Mouse (Mus musculus) midbrain, embryonic 13.5 days (tissue): Measurements from ENCODE around the gene Trip11. TPM values are rescaled to one million over a fixed set of nuclear protein-coding genes. Genes with fewer than 3 reads are reported as not detected.

Experiments
- ATAC-seq: fragments of 200-750 bp; cut with Nextera tagmentation; 2 replicates; pipeline ENCODE4 v1.8.0; 2017; ENCODE audit warnings: mild to moderate bottlenecking, moderate TSS enrichment, moderate library complexity
- H3K27ac ChIP-seq: fragments of 300-500 bp; sonication (generic); 2 replicates; pipeline ENCODE4 v1.5.1; 2015; ENCODE audit warnings: inconsistent platforms, mild to moderate bottlenecking, moderate library complexity
- H3K27me3 ChIP-seq: fragments of 300-500 bp; sonication (generic); 2 replicates; pipeline ENCODE4 v1.6.1; 2015; ENCODE audit warnings: mild to moderate bottlenecking, inconsistent platforms
- H3K36me3 ChIP-seq: fragments of 300-500 bp; sonication (generic); 2 replicates; pipeline ENCODE4 v1.6.1; 2015; ENCODE audit warnings: mild to moderate bottlenecking, inconsistent platforms
- H3K4me1 ChIP-seq: fragments of 300-500 bp; sonication (generic); replicated peaks from 2 replicates; pipeline ENCODE4 v1.6.1; 2015; ENCODE audit warnings: inconsistent platforms
- H3K4me2 ChIP-seq: fragments of 300-500 bp; sonication (generic); replicated peaks from 2 replicates; pipeline ENCODE4 v1.6.1; 2015; ENCODE audit warnings: moderate library complexity, mild to moderate bottlenecking, inconsistent platforms
- H3K4me3 ChIP-seq: fragments of 300-500 bp; sonication (generic); replicated peaks from 2 replicates; pipeline ENCODE4 v1.5.1; 2015; ENCODE audit warnings: mild to moderate bottlenecking, inconsistent platforms
- H3K9ac ChIP-seq: fragments of 300-500 bp; sonication (generic); replicated peaks from 2 replicates; pipeline ENCODE4 v1.6.1; 2015; ENCODE audit warnings: mild to moderate bottlenecking, inconsistent platforms
- H3K9me3 ChIP-seq: fragments of 300-500 bp; sonication (generic); 2 replicates; pipeline ENCODE4 v1.6.1; 2016; ENCODE audit warnings: mild to moderate bottlenecking, inconsistent platforms
- WGBS: fragments of 180-500 bp; shearing (Covaris S2); methylation state at CpG from one replicate; pipeline ENCODE4 v1.1.7; 2015; 5-methylcytosine and 5-hydroxymethylcytosine counted together
- polyA plus RNA-seq: library from polyadenylated mRNA; unstranded; fragments of >200 nt; fragmentation: Nextera tagmentation; extraction: Ambion mirVana; gene quantifications from 2 replicates; pipeline ENCODE4 v1.2.1, GENCODE M21; 2015

Gene Trip11
- polyA plus RNA-seq, 1 experiment from 2014 or later, result 26.4 TPM

DNA sequence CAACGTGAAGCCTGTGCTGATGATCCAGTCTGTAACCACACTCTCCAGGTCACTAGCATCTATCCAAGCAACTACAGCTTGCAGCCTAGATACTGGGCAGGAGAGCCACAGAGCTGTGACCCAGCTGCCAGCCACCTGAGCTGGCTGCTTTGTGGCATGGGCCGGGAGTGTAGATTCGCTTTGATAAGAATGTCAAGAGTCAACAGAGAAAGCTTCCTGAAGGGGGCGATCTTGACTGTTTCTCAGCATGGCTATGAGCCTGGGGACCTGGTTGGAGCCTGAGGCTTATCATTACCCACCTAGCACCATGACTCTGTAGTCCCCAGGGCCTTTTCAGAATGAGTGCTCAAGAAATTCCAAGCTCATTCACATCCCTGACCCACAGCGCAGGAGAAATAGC, 96.3 kb downstream of the Trip11 start:
- WGBS, result 51% methylated on average over 5 of the region's 5 CpGs
- Histone ChIP-seq H3K4me1 (peaks cover 16% of the 10 kb centered on the region), H3K27me3 (peaks cover 33% of the 10 kb centered on the region), H3K36me3 (no peaks in the 10 kb centered on the region), H3K9me3 (no peaks in the 10 kb centered on the region), H3K4me3 (no peak overlapping the region), H3K4me2 (no peak overlapping the region), H3K27ac (no peak overlapping the region), H3K9ac (no peak overlapping the region)
- ATAC-seq, result no peak

DNA sequence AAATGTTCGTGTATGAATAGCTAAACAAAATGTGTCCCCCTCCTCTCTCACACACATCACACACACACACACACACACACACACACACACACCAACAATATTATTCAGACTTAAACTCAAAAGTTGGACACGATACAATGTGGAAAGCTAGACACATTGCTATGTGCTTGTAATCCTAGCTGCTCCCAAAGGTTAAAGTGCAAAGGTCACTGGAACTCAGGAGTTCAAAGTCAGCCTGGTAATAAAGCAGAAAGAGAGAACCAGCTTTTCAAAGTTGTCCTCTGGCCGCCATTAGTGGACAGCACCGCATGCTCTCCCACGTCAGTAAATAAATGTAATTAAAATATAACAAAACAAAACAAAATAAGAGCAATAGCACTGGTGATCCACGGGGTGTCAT, 97.3 kb downstream of the Trip11 start:
- Histone ChIP-seq H3K4me1 (peaks cover 16% of the 10 kb centered on the region), H3K36me3 (no peaks in the 10 kb centered on the region), H3K27ac (no peak overlapping the region), H3K27me3 (peaks cover 32% of the 10 kb centered on the region), H3K9ac (no peak overlapping the region), H3K4me3 (no peak overlapping the region), H3K9me3 (no peaks in the 10 kb centered on the region), H3K4me2 (no peak overlapping the region)
- WGBS, result 79% methylated on average over 6 of the region's 6 CpGs
- no peak for ATAC-seq

- Histone ChIP-seq H3K4me3 (no peak overlapping the region), H3K9me3 (no peaks in the 10 kb centered on the region), H3K4me2 (no peak overlapping the region), H3K27me3 (peaks cover 19% of the 10 kb centered on the region), H3K27ac (no peak overlapping the region), H3K4me1 (peaks cover 13% of the 10 kb centered on the region), H3K9ac (no peak overlapping the region), H3K36me3 (no peaks in the 10 kb centered on the region)
- WGBS, result 90% methylated on average over 2 of the region's 2 CpGs
- ATAC-seq, result no peak
These were observed 98.6 kb downstream of the Trip11 start for GRCm38 (mm10) chr12:101814423-101814822.

DNA sequence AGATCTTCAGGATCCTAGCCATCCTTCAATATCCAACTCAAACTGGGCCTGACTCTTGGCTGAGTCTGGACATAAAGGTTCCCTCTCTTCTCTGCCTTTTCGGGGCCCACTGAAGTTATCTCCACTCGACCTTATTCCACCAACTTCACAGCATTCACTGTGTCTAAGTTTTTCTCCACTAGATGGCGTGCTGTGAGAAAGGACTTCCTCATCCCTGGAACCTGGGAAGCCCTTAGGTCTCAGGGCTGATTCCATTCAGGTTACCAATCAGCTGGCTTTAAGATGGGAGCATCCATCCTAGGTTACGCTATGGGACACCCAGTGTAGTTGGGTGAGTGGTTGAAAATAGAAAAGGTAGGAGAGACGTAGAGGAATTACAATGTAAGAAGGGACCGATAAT, 101.9 kb downstream of the Trip11 start:
- H3K4me2 ChIP-seq, result no peak overlapping the region
- H3K36me3 ChIP-seq, result no peaks in the 10 kb centered on the region
- no peaks in the 10 kb centered on the region for H3K4me1 ChIP-seq
- H3K4me3 ChIP-seq, result no peak overlapping the region
- no peak overlapping the region for H3K9ac ChIP-seq
- WGBS, result 69% methylated on average over 6 of the region's 6 CpGs
- ATAC-seq, result no peak
- no peaks in the 10 kb centered on the region for H3K27me3 ChIP-seq
- no peak overlapping the region for H3K27ac ChIP-seq
- H3K9me3 ChIP-seq, result no peaks in the 10 kb centered on the region

- no peaks in the 10 kb centered on the region for H3K27me3 ChIP-seq
- no peak overlapping the region for H3K27ac ChIP-seq
- no peak for ATAC-seq
- H3K9ac ChIP-seq, result no peak overlapping the region
- 74% methylated on average over 2 of the region's 2 CpGs for WGBS
- no peak overlapping the region for H3K4me2 ChIP-seq
- H3K9me3 ChIP-seq, result no peaks in the 10 kb centered on the region
- no peaks in the 10 kb centered on the region for H3K36me3 ChIP-seq
- no peak overlapping the region for H3K4me3 ChIP-seq
- H3K4me1 ChIP-seq, result no peaks in the 10 kb centered on the region
These were observed 102.6 kb downstream of the Trip11 start for GRCm38 (mm10) chr12:101810515-101810914.

DNA sequence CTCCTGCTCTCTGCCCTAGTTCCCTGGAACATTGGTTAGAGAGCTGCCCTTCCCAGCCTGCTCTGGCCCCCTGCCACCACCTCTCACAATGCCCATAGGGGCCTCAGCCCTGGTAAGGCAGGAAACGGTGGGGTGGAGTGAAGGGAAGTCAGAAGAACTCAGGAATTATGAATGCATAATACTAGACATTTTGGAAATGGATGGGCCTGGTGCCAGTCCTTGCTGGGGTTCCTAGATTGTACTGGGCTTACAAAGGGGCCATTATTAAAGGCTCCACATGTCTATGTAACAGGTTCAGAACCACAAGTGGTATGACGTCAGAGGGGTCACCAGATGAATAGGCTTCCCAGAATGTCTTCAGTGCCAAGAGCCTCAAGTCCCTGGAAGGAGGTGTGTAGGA, 105.7 kb downstream of the Trip11 start:
- Histone ChIP-seq H3K4me2 (no peak overlapping the region), H3K9ac (no peak overlapping the region), H3K4me1 (no peaks in the 10 kb centered on the region), H3K36me3 (no peaks in the 10 kb centered on the region), H3K27me3 (no peaks in the 10 kb centered on the region), H3K4me3 (no peak overlapping the region), H3K27ac (no peak overlapping the region), H3K9me3 (no peaks in the 10 kb centered on the region)
- ATAC-seq, result no peak
- 73% methylated on average over 2 of the region's 2 CpGs for WGBS

DNA sequence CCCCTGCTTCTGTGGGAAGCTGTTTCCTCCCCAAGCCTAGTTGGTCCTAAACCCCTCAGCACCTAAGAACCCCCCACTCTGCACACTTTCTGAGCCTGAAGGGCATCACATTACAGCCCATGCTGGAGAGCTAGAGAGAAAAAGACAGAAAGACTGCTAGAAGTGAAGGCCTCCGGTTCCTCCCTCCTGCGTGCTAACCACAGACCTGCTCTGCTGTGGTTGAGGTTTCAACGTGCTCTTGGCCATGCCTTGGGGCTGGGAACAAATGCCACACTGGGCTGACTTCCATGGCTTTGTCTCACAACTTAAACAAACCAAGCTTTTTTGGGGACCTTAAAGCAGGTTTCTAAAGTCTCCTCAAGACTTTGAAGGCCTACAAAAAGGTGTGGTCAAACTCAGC, 110.6 kb downstream of the Trip11 start:
- Histone ChIP-seq H3K9ac (no peak overlapping the region), H3K27ac (no peak overlapping the region), H3K4me1 (no peaks in the 10 kb centered on the region), H3K27me3 (no peaks in the 10 kb centered on the region), H3K4me3 (no peak overlapping the region), H3K36me3 (no peaks in the 10 kb centered on the region), H3K9me3 (no peaks in the 10 kb centered on the region), H3K4me2 (no peak overlapping the region)
- no peak for ATAC-seq
- 82% methylated on average over 3 of the region's 3 CpGs for WGBS

- Histone ChIP-seq H3K4me1 (no peaks in the 10 kb centered on the region), H3K4me2 (no peak overlapping the region), H3K27me3 (no peaks in the 10 kb centered on the region), H3K4me3 (no peak overlapping the region), H3K9me3 (no peaks in the 10 kb centered on the region), H3K27ac (no peak overlapping the region), H3K36me3 (no peaks in the 10 kb centered on the region), H3K9ac (no peak overlapping the region)
- 90% methylated on average over 5 of the region's 5 CpGs for WGBS
- ATAC-seq, result no peak
These were observed 111.3 kb downstream of the Trip11 start for GRCm38 (mm10) chr12:101801744-101802143.

DNA sequence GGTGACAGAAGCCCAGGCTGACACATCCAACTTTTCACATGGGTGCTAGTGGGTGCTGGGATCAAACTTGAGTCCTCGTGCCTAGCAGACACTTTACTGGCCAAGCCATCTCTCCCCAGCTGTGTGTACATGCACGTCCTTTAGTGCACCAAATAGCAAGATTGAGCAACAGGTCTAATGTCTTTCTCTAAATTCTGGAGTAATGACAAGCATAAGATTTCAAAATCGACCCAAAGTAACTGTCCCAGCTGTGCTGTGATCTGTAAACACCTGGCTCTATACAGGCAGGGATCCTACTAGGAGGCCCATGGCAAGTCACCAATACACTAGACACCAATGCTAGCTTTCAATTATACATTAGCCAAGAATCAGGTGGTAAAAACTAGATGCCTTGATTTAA, 112.0 kb downstream of the Trip11 start:
- Histone ChIP-seq H3K27me3 (no peaks in the 10 kb centered on the region), H3K4me1 (no peaks in the 10 kb centered on the region), H3K4me3 (no peak overlapping the region), H3K9me3 (no peaks in the 10 kb centered on the region), H3K36me3 (no peaks in the 10 kb centered on the region), H3K9ac (no peak overlapping the region), H3K4me2 (no peak overlapping the region), H3K27ac (no peak overlapping the region)
- ATAC-seq, result no peak
- WGBS, result 78% methylated on average over 3 of the region's 3 CpGs

DNA sequence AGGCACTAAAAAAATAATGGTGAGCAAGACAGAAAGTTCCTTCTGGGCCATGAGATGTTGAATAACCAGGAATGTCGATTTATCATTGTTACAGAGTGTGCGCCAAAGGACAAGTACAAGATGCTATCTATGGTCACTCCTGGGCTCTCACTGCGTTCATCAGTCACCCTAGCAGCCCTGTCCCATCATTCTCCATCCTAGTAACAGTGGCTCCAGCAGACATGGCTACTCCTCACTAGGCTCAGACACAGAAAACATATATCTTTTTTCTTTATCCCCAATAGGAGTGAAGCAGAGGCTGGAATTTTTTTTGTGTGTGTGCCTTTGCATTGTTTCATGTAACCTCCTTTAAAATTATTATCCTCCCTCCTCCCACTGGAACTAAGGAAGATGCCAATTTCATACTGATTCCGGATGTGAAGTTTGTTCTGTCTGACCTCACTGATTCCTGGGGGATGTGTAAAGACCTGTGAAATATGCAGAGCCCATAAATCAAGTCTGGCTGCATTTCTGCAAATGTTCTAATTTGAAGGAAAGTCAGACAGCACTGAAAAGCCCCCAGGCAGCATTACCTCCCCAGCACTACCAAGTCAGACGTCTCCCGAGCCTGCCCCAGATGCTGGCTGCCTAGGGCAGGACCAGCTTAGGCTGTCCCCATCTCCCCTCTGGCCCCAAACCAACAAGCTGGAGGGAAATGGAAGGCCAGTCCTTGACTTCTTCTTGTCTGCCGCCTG, 114.7 kb downstream of the Trip11 start:
- 81% methylated on average over 7 of the region's 7 CpGs for WGBS

GRCm38 (mm10) chr12:101794458-101794857, 118.6 kb downstream of the Trip11 start:
- no peaks in the 10 kb centered on the region for H3K4me1 ChIP-seq
- no peak overlapping the region for H3K27ac ChIP-seq
- WGBS, result 92% methylated on average over 3 of the region's 3 CpGs
- no peaks in the 10 kb centered on the region for H3K9me3 ChIP-seq
- no peak overlapping the region for H3K4me3 ChIP-seq
- H3K36me3 ChIP-seq, result no peaks in the 10 kb centered on the region
- no peak overlapping the region for H3K9ac ChIP-seq
- no peak for ATAC-seq
- no peak overlapping the region for H3K4me2 ChIP-seq
- no peaks in the 10 kb centered on the region for H3K27me3 ChIP-seq

More for the DNA sequence above, 114.7 kb downstream of the Trip11 start:
- Histone ChIP-seq H3K9ac (no peak overlapping the region), H3K27me3 (no peaks in the 10 kb centered on the region), H3K4me1 (no peaks in the 10 kb centered on the region), H3K9me3 (no peaks in the 10 kb centered on the region), H3K4me2 (no peak overlapping the region), H3K27ac (no peak overlapping the region), H3K36me3 (no peaks in the 10 kb centered on the region), H3K4me3 (no peak overlapping the region)
- no peak for ATAC-seq

DNA sequence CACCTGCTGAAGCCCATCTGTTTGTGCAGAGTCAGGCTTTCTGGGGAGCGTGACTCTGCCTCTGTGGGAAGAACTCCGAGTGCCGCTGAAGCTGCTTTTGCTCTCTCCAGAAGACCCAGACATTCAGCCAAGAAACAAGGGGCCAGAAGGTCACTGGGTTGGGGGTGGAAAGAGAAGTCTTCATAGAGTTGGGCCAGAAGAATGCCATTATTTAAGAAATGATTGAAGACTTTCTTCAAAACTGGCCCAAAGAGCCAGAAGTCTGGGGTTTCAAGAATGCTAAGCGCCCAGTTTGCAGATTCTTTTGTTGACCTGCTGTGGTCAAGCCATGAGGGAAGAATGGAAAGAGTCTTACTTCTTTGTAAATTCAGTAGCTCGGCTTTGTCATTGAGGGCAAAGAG, 119.8 kb downstream of the Trip11 start:
- no peak overlapping the region for H3K9ac ChIP-seq
- ATAC-seq, result no peak
- H3K27me3 ChIP-seq, result no peaks in the 10 kb centered on the region
- no peak overlapping the region for H3K4me2 ChIP-seq
- H3K36me3 ChIP-seq, result no peaks in the 10 kb centered on the region
- no peaks in the 10 kb centered on the region for H3K4me1 ChIP-seq
- no peaks in the 10 kb centered on the region for H3K9me3 ChIP-seq
- 75% methylated on average over 5 of the region's 5 CpGs for WGBS
- no peak overlapping the region for H3K4me3 ChIP-seq
- H3K27ac ChIP-seq, result no peak overlapping the region

- no peak for ATAC-seq
- no peaks in the 10 kb centered on the region for H3K36me3 ChIP-seq
- 94% methylated on average over 4 of the region's 4 CpGs for WGBS
These were observed 120.4 kb downstream of the Trip11 start for GRCm38 (mm10) chr12:101792684-101793083.

More at GRCm38 (mm10) chr12:101792684-101793083, 120.4 kb downstream of the Trip11 start:
- no peak overlapping the region for H3K9ac ChIP-seq
- H3K27ac ChIP-seq, result no peak overlapping the region
- H3K4me1 ChIP-seq, result no peaks in the 10 kb centered on the region
- H3K4me3 ChIP-seq, result no peak overlapping the region
- no peaks in the 10 kb centered on the region for H3K9me3 ChIP-seq
- H3K4me2 ChIP-seq, result no peak overlapping the region
- H3K27me3 ChIP-seq, result no peaks in the 10 kb centered on the region
